Mouse (Mus musculus): ENCODE measurements at regions not wholly inside any gene's neighbourhood (a gene's known extent, or its start where the extent isn't known, plus 50 kb on each side); places are given as distances from the start of the nearest gene placed in this dataset.

DNA sequence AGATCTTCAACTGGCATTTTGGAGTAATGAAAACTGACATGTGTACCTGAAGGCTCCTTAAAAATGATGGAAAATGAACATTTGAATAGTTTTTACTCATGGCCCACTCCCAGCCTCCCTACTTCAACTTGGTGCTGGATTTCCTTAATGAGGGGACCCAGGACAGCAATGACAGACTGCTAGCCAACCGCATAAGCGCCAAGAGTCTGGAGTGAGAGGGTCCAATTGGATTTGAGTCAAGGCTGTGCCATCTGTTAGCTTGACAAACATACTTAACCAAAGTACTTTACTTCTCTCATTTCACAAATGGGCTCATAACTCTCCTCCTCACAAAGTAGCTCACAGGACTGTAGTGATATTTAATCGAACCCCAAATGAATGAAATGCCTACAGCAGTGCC is 158.2 kb upstream of the Tmpo start:
- H3K4me2 ChIP-seq (ENCODE audit: low read depth, low read length): no peak overlapping the region
- H3K9me3 ChIP-seq (ENCODE audit: control insufficient read depth, low read length): 0 out of 2 replicates have a peak, but pooled peaks cover 4% of the 10 kb centered on the region
- ATAC-seq (ENCODE audit: low read depth) (no peak), DNase-seq (ENCODE audit: low spot score) (no peak)
- no peak overlapping the region for H3K4me3 ChIP-seq (ENCODE audit: low read depth, low read length)
- no peaks in the 10 kb centered on the region for H3K4me1 ChIP-seq (ENCODE audit: control insufficient read depth, insufficient read depth, low read length)
- WGBS: 88% methylated on average over 3 of the region's 3 CpGs
- no peak overlapping the region for H3K27ac ChIP-seq (replicated peaks; ENCODE audit: low read depth, low read length)
- no peaks in the 10 kb centered on the region for H3K27me3 ChIP-seq (replicated peaks; ENCODE audit: control insufficient read depth, insufficient read depth, low read length)
- no peaks in the 10 kb centered on the region for H3K36me3 ChIP-seq (ENCODE audit: control insufficient read depth, insufficient read depth, low read length)
- no peak overlapping the region for H3K9ac ChIP-seq (ENCODE audit: low read depth, low read length)

DNA sequence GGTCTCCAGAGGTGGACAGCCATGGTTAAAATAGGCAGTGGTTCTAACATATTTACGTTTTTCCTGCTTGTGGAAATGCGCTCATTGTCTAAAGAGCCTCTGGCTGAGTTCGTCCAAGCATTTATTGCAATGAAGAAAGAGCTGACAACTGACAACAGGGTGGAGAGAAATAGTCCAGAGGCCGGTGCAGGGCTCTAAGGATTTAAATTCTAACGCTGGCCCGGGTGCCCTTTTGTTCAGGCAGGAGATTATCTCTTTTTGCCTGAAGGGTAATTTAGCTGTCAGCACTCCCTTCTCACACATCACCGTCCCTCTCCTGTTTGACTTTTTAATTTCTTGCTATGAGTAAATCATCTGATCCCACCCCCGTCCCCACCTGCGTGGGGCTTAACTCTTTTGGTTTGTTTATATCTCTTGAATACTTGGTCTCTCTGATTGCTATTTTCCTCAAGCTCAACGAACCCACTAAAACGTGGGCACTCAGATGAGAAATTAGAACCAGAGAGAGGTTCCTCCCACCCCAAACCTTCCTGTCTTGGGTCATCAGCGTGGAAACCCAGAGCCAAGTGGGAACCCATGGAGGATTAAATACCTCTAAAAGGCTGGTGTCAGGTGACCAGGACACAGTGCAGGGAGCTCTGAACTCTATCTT is 145.7 kb upstream of the Tmpo start:
- H3K9ac ChIP-seq (ENCODE audit: low read depth, low read length): no peak overlapping the region
- no peaks in the 10 kb centered on the region for H3K4me1 ChIP-seq (ENCODE audit: control insufficient read depth, insufficient read depth, low read length)
- H3K4me2 ChIP-seq (ENCODE audit: low read depth, low read length): no peak overlapping the region
- no peaks in the 10 kb centered on the region for H3K27me3 ChIP-seq (replicated peaks; ENCODE audit: control insufficient read depth, insufficient read depth, low read length)
- no peak overlapping the region for H3K27ac ChIP-seq (replicated peaks; ENCODE audit: low read depth, low read length)
- peak; percentile 42 for DNase-seq (ENCODE audit: low spot score)
- no peaks in the 10 kb centered on the region for H3K36me3 ChIP-seq (ENCODE audit: control insufficient read depth, insufficient read depth, low read length)
- H3K4me3 ChIP-seq (ENCODE audit: low read depth, low read length): no peak overlapping the region
- no peaks in the 10 kb centered on the region for H3K9me3 ChIP-seq (ENCODE audit: control insufficient read depth, low read length)
- ATAC-seq (ENCODE audit: low read depth): 0 out of 2 replicates have a peak, but pooled peaks have one; percentile 27
- 28% methylated on average over 12 of the region's 12 CpGs for WGBS

DNA sequence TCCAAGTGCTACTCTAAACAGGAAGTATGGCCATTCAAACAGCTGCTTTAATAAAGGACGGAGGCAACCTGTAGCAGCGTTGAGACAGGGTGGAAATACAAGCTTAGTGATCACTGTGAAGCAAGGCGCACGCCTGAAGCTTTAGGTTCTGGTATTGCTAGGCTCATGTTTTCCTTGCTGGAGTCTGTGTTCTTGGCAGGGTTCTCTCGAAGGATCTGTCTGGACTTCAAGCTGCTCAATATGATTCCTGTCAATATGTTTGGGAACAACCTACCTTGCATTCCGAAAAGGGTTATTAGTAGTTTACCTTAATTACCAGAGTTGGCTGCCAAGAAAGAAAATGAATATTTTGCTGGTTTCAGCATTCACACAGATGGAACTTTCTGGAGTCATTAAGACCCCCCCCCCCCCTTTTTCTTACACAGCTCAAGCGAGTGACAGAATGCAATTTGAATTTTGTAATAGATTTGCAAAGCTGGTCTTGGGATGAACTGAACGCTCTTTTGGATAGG is 145.1 kb upstream of the Tmpo start:
- Histone ChIP-seq H3K27ac (replicated peaks; ENCODE audit: low read depth, low read length) (no peak overlapping the region), H3K36me3 (ENCODE audit: control insufficient read depth, insufficient read depth, low read length) (no peaks in the 10 kb centered on the region), H3K27me3 (replicated peaks; ENCODE audit: control insufficient read depth, insufficient read depth, low read length) (no peaks in the 10 kb centered on the region), H3K4me3 (ENCODE audit: low read depth, low read length) (no peak overlapping the region), H3K9me3 (ENCODE audit: control insufficient read depth, low read length) (no peaks in the 10 kb centered on the region), H3K4me2 (ENCODE audit: low read depth, low read length) (no peak overlapping the region), H3K9ac (ENCODE audit: low read depth, low read length) (no peak overlapping the region), H3K4me1 (ENCODE audit: control insufficient read depth, insufficient read depth, low read length) (no peaks in the 10 kb centered on the region)
- DNase-seq (ENCODE audit: low spot score) (no peak), ATAC-seq (ENCODE audit: low read depth) (0 out of 2 replicates have a peak, but pooled peaks have one; percentile 24)
- WGBS: 62% methylated on average over 8 of the region's 8 CpGs

DNA sequence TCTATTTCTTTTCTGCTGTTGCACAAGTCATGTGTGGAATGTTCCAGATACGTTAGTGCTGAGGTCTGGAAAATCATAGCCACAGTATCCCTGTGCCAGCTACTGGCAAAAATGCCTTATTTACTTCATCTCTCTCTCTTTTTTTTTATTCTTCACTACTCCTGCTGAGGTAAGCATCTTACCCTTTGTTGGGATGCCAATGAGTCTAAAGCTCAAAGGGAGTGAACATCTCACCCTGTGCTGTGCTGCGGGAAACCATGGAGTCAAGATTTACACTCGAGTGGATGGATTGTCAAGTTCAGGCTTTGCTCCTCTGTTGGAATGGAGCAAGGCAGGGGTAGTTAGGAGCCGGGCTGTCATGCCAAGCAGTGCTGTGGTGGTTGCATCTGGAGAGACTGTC is 140.1 kb upstream of the Tmpo start:
- Histone ChIP-seq H3K9me3 (ENCODE audit: control insufficient read depth, low read length) (no peaks in the 10 kb centered on the region), H3K27ac (replicated peaks; ENCODE audit: low read depth, low read length) (no peak overlapping the region)
- no peak for ATAC-seq (ENCODE audit: low read depth)

DNA sequence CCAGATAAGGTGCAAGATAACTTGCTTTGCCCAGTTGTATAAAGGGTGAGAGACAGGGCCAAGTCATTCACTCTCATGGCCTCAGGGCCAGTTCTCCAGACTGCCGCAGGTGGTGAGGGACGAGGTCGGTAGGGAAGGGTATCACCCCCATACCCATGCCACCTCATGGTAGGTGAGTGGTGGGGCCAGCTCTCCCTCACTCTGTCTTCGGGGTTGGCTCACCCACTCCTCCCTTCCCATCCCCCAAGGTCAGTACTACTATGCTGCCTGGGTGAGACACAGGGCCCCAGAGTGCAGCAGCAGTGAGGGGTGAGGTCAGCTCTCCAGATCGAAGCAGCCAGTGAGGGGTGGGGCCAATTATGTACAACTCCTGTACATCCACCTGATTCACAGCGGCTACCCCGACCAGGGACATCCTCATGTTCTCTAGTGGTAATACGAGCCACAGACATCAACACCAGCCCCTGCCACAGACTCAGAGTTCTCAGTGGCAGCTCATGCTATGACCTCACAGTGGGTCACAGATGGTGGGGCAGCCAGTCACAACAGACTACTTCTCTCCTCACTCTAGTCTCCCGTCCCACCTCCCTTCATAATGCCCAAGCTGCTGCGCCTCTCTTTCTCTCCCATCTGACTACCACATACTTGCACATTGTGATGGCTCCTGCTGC is 138.5 kb upstream of the Tmpo start:
- ATAC-seq (ENCODE audit: low read depth) (0 out of 2 replicates have a peak, but pooled peaks have one; percentile 18), DNase-seq (ENCODE audit: low spot score) (no peak)
- H3K36me3 ChIP-seq (ENCODE audit: control insufficient read depth, insufficient read depth, low read length): no peaks in the 10 kb centered on the region
- 76% methylated on average over 10 of the region's 10 CpGs for whole genome bisulfite sequencing
- no peak overlapping the region for H3K4me2 ChIP-seq (ENCODE audit: low read depth, low read length)
- H3K27me3 ChIP-seq (replicated peaks; ENCODE audit: control insufficient read depth, insufficient read depth, low read length): no peaks in the 10 kb centered on the region
- no peak overlapping the region for H3K9ac ChIP-seq (ENCODE audit: low read depth, low read length)
- H3K9me3 ChIP-seq (ENCODE audit: control insufficient read depth, low read length): no peaks in the 10 kb centered on the region
- H3K27ac ChIP-seq (replicated peaks; ENCODE audit: low read depth, low read length): no peak overlapping the region
- no peaks in the 10 kb centered on the region for H3K4me1 ChIP-seq (ENCODE audit: control insufficient read depth, insufficient read depth, low read length)
- no peak overlapping the region for H3K4me3 ChIP-seq (ENCODE audit: low read depth, low read length)

More for the DNA sequence above, 140.1 kb upstream of the Tmpo start:
- H3K4me3 ChIP-seq (ENCODE audit: low read depth, low read length): no peak overlapping the region
- H3K4me1 ChIP-seq (ENCODE audit: control insufficient read depth, insufficient read depth, low read length): no peaks in the 10 kb centered on the region
- H3K9ac ChIP-seq (ENCODE audit: low read depth, low read length): no peak overlapping the region
- 78% methylated on average over 4 of the region's 4 CpGs for WGBS
- no peak for DNase-seq (ENCODE audit: low spot score)
- H3K27me3 ChIP-seq (replicated peaks; ENCODE audit: control insufficient read depth, insufficient read depth, low read length): no peaks in the 10 kb centered on the region
- no peak overlapping the region for H3K4me2 ChIP-seq (ENCODE audit: low read depth, low read length)
- no peaks in the 10 kb centered on the region for H3K36me3 ChIP-seq (ENCODE audit: control insufficient read depth, insufficient read depth, low read length)

DNA sequence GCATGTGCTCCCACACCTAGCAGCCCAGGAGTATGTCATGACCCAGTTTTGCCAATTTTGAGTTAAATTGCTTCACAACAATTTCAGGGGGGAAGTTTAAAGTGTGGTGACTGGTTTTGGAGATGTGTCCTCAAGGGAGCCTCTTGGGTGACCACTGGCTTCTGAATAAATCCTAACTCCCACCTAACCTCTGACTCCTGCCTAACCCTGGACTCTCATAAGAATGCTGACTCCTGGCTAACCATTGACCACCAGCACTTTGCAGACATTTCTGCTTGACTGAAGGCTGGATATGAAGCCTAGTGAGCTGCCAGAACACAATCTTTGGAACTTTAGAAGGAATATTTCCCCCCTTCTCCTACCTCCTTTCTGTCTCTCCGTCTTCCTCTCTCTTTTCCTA is 133.3 kb upstream of the Tmpo start:
- Histone ChIP-seq H3K36me3 (ENCODE audit: control insufficient read depth, insufficient read depth, low read length) (no peaks in the 10 kb centered on the region), H3K4me3 (ENCODE audit: low read depth, low read length) (no peak overlapping the region), H3K4me1 (ENCODE audit: control insufficient read depth, insufficient read depth, low read length) (no peaks in the 10 kb centered on the region), H3K27ac (replicated peaks; ENCODE audit: low read depth, low read length) (no peak overlapping the region), H3K9ac (ENCODE audit: low read depth, low read length) (no peak overlapping the region), H3K27me3 (replicated peaks; ENCODE audit: control insufficient read depth, insufficient read depth, low read length) (no peaks in the 10 kb centered on the region), H3K4me2 (ENCODE audit: low read depth, low read length) (no peak overlapping the region), H3K9me3 (ENCODE audit: control insufficient read depth, low read length) (no peaks in the 10 kb centered on the region)
- ATAC-seq (ENCODE audit: low read depth) (no peak), DNase-seq (ENCODE audit: low spot score) (no peak)
- 81% methylated on average over 1 of the region's 1 CpGs for WGBS

DNA sequence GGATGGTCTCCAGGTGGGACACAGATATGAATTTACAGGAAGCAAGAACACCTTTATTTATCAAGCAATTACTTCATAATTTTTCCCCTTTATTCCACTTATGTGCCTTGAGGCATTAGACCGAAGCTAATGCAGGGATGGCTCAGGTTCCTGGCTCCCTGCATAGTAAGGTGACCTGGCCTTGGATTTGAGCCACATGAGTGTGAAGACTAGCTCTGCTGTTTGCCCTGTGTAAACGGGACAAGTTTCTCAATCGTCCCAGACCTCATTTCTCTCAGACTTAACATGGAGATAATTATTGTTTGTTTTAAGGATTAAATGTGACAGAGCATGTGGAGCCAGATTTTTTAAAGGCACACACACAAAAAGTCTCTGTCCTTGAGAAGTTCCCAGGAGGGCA is 132.2 kb upstream of the Tmpo start:
- ATAC-seq (ENCODE audit: low read depth): peak; percentile 82; the same call in 1 of the 2 replicates
- Histone ChIP-seq H3K36me3 (ENCODE audit: control insufficient read depth, insufficient read depth, low read length) (no peaks in the 10 kb centered on the region), H3K9ac (ENCODE audit: low read depth, low read length) (no peak overlapping the region), H3K27me3 (replicated peaks; ENCODE audit: control insufficient read depth, insufficient read depth, low read length) (no peaks in the 10 kb centered on the region), H3K4me3 (ENCODE audit: low read depth, low read length) (no peak overlapping the region), H3K9me3 (ENCODE audit: control insufficient read depth, low read length) (no peaks in the 10 kb centered on the region), H3K4me2 (ENCODE audit: low read depth, low read length) (no peak overlapping the region), H3K4me1 (ENCODE audit: control insufficient read depth, insufficient read depth, low read length) (no peaks in the 10 kb centered on the region), H3K27ac (replicated peaks; ENCODE audit: low read depth, low read length) (no peak overlapping the region)
- 21% methylated on average over 3 of the region's 3 CpGs for WGBS
- DNase-seq (ENCODE audit: low spot score): peak; percentile 76

DNA sequence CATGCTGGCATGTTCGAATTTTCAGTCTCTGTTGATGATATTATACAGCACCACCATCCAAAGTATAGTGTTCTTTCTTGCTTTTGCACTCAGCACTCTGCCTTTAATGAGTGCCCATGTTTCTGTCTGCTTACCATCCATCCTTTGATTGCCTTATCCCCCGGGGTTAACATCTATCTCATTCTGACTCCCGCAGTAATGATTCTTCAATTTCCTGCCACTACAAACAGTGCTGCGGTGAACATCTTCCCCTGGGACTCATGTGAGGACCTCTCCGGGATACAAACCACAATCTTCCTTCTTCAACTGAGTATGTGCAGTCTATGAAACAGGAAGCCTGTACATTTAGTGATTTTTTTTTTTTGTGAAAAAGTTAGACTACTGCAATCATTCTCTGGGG is 131.8 kb upstream of the Tmpo start:
- 49% methylated on average over 5 of the region's 5 CpGs for WGBS
- Histone ChIP-seq H3K9ac (ENCODE audit: low read depth, low read length) (no peak overlapping the region), H3K27ac (replicated peaks; ENCODE audit: low read depth, low read length) (no peak overlapping the region), H3K4me2 (ENCODE audit: low read depth, low read length) (no peak overlapping the region), H3K4me3 (ENCODE audit: low read depth, low read length) (no peak overlapping the region), H3K4me1 (ENCODE audit: control insufficient read depth, insufficient read depth, low read length) (no peaks in the 10 kb centered on the region), H3K9me3 (ENCODE audit: control insufficient read depth, low read length) (no peaks in the 10 kb centered on the region), H3K36me3 (ENCODE audit: control insufficient read depth, insufficient read depth, low read length) (no peaks in the 10 kb centered on the region), H3K27me3 (replicated peaks; ENCODE audit: control insufficient read depth, insufficient read depth, low read length) (no peaks in the 10 kb centered on the region)
- ATAC-seq (ENCODE audit: low read depth): peak; percentile 74; the same call in 1 of the 2 replicates
- peak; percentile 51 for DNase-seq (ENCODE audit: low spot score)
